Mouse (Mus musculus): ENCODE results near the gene Chchd3.

DNA sequence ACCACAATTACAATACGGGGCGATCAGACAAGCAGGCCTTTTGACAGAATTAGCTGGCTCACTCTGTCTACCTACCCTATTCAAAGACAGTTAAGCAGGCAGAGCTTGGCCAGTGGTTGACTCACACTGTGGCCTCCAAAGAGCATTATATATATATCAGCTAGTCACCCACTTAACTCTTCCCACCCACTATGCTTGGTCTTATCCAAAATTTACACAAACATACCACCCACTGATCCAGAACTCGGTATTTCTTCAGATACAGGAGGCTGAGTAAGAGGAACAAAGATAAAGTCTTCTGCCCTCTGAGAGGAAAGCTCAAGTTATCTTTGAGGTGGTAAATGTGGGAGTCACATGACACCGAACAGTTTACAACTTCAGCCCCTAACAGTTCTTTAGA is 4.4 kb downstream of the Chchd3 start:
- no peak for TF ChIP-seq CTCF (conservative IDR thresholded peaks at IDR 0.05; ENCODE audit: low read length)
- no peak for TF ChIP-seq NANOG (IDR thresholded peaks at IDR 0.05; ENCODE audit: borderline replicate concordance, low read length)
- no peak for TF ChIP-seq POU5F1 (IDR thresholded peaks at IDR 0.05; ENCODE audit: borderline replicate concordance, low read length)
